Mouse (Mus musculus): ENCODE results near the gene Ccl6.

Gene Ccl6

DNA sequence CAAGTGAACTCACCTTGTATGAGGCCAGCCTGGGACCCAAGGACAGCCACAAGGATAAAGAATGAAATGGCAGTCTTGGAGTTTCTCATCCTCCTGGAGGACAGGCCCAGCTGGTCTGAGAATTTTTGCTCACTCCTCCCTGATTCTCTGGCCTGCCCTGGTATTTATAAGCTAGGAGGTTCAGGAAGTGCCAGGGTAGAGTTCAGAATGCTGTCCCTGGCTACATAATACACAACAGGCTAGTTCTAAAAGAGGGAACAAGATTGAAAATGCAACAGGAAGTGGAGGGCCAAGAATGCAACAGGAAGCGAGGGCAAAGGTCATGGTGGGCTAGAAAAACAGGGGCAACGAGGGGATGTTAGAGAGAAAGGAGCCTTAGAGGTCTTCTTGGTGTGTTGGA lies at the start of gene Ccl6:
Gene Ccl6, minus strand, starts transcription at position 235 of the 400 bp plus-strand sequence.
- in situ Hi-C loops (cut with MboI, MseI): no loop called here

- in situ Hi-C loops (cut with MboI, MseI): no loop called here
Observed at GRCm38 (mm10) chr11:83641216-83641615, 48.3 kb upstream of the Ccl6 start.

GRCm38 (mm10) chr11:83640141-83640540 lies 47.3 kb upstream of the Ccl6 start:
- in situ Hi-C loops (cut with MboI, MseI): no loop called here

GRCm38 (mm10) chr11:83639533-83639932 lies 46.6 kb upstream of the Ccl6 start:
- in situ Hi-C loops (cut with MboI, MseI): no loop called here

DNA sequence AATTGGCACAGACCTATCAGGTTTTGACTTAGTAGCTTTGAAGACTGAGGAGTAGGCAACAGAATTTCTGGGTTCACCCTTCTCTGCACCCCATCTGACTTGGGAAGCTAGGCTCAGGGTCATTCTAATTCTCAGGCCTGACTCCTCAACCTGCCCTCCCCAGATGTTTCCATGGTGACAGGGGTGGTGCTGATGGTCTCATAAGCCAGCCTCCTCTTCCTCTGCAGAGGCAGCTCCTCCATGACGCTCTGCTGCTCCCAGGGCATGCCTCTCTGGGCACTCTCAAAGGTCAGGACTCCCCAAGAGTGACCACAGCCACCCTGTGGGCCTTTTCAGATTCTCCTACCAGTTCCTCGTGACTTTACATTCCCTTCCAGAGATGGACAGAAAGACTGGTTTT lies 46.0 kb upstream of the Ccl6 start:
- in situ Hi-C loops (cut with MboI, MseI): no loop called here

- in situ Hi-C loops (cut with MboI, MseI): no loop called here
Observed at GRCm38 (mm10) chr11:83636742-83637235, 43.9 kb upstream of the Ccl6 start.

DNA sequence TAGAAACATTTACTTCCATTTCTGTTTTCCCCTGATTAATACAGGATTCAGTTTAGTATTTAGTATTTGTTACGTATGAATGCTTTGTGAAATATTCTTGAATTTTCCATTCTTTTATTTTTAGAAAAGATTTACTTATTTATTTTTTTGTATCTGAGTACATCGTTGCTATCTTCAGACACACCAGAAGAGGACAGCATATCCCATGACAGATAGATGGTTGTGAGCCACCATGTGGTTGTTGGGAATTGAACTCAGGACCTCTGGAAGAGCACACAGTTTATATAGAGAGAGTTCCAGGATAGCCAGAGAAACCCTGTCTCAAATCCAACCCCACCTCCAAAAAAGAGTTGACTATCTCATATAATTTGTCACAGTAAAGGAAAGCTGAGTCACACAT lies 42.0 kb upstream of the Ccl6 start:
- in situ Hi-C loops (cut with MboI, MseI): no loop called here

DNA sequence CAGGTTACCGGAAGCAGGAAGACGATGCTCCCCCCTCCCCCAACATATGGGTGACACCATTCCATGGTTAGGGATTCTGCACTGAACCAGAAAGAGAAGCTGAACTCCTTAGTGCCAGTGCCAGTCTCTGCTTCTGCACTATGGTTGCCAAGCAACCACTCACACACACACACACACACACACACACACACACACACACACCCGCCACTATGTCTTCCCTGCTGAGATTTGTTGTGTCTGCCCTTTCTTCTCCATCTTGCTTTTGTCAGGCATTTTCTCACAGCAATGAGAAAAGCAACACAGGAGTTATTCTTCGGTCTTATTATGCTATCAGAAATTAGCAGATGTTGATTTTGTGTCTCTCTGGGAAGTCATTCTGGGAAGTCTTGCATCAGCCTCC lies 41.5 kb upstream of the Ccl6 start:
- in situ Hi-C loops (cut with MboI, MseI): no loop called here

- in situ Hi-C loops (cut with MboI, MseI): no loop called here
Observed at GRCm38 (mm10) chr11:83632744-83633143, 39.9 kb upstream of the Ccl6 start.

DNA sequence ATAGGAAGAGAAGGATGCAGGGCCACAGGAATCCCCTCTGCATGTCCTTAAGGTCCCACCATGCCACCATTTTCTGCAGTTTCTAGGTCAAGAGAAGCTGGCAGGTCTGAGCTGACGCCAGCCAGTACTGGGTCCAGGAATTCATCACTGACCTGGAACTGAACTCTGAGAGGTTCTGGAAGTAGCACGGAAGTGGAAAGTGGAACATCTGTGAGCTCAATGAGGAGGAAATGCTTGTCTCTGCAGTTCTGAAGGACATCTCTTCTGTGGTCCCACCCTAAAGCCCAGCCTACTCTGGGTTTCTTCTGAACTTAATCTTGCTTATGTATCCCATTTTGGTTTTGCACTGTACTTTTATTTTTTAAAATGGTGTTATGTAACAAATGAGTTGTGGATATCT lies 38.2 kb upstream of the Ccl6 start:
- in situ Hi-C loops (cut with MboI, MseI): no loop called here

DNA sequence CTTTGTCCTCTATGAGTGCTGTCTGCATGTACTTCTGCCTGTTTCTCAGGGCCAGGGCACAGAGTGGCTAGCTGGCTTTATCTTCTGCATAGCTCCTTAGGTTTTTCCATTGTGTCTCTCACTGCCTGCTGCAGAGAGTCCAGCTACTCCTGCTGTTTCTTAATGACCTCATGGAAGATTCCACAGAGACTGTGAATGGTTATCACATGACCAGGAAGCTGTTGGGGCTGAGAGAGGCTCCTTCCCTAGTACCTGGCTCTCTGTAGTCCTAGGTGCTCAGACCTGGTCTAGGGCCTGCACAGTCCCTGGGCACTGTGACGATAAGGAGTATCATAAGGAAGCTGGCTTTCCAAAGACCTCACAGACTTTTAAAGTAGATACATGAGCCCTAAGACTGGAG lies 37.7 kb upstream of the Ccl6 start:
- in situ Hi-C loops (cut with MboI, MseI): no loop called here

DNA sequence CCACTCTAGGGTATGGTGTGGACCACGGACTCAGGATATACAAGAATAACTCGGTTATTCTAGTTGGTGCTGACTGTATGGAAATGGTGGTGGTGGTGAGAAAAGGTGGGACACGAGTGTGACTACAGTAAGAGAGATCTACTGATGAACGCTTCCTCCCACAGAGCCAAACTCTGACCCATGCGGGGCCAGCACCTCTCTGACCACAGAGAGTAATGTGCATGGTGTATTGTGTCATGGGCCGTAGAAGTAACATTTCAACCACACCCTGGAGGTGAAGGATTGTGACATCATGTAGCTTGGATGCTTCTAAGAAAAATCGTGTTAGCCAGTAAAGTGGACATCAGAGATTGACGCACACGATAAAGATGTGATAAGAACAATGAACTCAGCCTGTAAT lies 35.9 kb upstream of the Ccl6 start:
- in situ Hi-C loops (cut with MboI, MseI): no loop called here

DNA sequence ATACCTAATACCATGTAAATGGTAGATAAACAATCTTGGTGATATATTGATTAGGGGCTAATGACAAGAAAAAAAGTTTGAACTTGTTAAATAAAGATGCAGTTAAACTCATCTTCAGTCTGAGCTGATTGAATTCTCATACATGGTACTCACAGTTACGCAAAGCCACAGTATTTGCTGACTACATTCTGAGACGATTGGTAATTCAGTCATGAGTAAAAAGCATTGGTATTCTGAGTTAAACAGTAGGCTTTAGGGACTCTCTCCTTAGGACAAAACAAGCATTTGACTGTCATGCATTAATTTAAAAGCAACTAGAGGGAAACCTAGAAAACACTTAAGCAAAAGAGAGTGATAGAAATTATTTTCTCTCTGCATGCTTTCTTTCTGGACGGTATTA lies 30.7 kb upstream of the Ccl6 start:
- in situ Hi-C loops (cut with MboI, MseI): loop anchor here (25.0 kb wide), 1 partner anchor 1114 kb away; no protein-coding TSS in a partner anchor

- in situ Hi-C loops (cut with MboI, MseI): loop anchor here (25.0 kb wide), 1 partner anchor 1118 kb away; no protein-coding TSS in a partner anchor
Observed at GRCm38 (mm10) chr11:83619037-83619436, 26.1 kb upstream of the Ccl6 start.

DNA sequence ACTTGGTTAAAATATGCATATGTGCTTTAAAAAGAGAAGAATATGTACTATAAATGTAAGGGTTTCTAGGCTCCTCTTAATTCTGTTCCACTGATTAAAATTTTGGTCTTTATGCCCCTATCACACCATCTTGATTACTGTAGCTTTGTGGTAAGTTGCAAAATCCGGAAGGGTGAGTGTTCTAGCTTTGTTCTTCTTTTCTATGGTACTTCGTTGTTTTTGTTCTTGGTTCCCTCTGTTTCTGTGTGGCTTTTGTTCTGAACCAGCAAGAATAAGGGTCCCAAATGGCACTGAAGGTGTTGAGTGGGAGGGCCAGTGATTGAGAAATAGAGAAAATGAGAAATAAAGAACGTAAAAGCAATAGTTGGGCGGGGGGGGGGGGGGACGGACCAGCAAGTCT lies 25.4 kb upstream of the Ccl6 start:
- in situ Hi-C loops (cut with MboI, MseI): loop anchor here (25.0 kb wide), 1 partner anchor 1119 kb away; no protein-coding TSS in a partner anchor

- in situ Hi-C loops (cut with MboI, MseI): loop anchor here (25.0 kb wide), 1 partner anchor 1121 kb away; no protein-coding TSS in a partner anchor
Observed at GRCm38 (mm10) chr11:83616586-83616985, 23.7 kb upstream of the Ccl6 start.

GRCm38 (mm10) chr11:83610900-83611299 lies 18.0 kb upstream of the Ccl6 start:
- in situ Hi-C loops (cut with MboI, MseI): loop anchor here (25.0 kb wide), 1 partner anchor 1126 kb away; no protein-coding TSS in a partner anchor

GRCm38 (mm10) chr11:83606396-83606795 lies 13.5 kb upstream of the Ccl6 start:
- in situ Hi-C loops (cut with MboI, MseI): loop anchor here (25.0 kb wide), 1 partner anchor 1131 kb away; no protein-coding TSS in a partner anchor

GRCm38 (mm10) chr11:83605535-83605934 lies 12.6 kb upstream of the Ccl6 start:
- in situ Hi-C loops (cut with MboI, MseI): loop anchor here (25.0 kb wide), 1 partner anchor 1132 kb away; no protein-coding TSS in a partner anchor

DNA sequence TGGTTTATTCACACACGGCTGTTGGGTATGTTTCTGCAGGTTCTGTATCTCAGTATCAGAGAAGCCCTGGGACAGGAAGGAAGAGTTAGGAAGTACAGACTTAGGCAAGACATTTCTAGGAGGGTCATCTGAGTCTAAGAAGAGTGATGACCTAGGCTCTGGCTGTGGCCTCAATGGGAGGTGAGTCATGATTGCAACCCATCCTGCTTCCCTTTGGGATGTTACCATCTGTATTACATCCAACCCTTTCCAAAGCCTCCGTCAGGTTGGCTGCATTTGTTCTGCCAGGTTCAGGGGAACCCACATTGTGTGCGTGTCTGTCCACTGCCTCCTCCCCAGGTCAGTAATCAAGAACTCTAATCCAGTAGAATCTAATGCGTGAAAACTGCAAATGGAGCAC lies 11.8 kb upstream of the Ccl6 start:
- in situ Hi-C loops (cut with MboI, MseI): loop anchor here (25.0 kb wide), 1 partner anchor 1133 kb away; no protein-coding TSS in a partner anchor

DNA sequence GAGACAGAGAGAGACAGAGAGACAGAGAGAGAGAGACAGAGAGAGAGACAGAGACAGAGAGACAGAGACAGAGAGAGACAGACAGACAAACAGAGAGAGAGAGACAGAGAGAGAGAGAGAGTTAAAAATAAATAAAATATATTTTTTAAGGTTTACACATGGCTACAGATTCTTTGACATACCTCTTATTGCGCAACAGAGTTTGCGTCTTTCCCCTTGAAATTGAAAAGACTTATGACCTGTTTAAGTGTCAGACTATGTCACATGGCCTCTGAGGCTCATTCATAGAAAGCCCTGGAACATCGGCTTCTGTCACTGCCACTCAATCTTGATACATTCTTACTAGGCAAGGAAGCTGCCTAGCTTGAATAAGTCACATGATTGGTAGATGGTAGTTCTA lies 10.5 kb upstream of the Ccl6 start:
- in situ Hi-C loops (cut with MboI, MseI): loop anchor here (25.0 kb wide), 1 partner anchor 1134 kb away; no protein-coding TSS in a partner anchor

DNA sequence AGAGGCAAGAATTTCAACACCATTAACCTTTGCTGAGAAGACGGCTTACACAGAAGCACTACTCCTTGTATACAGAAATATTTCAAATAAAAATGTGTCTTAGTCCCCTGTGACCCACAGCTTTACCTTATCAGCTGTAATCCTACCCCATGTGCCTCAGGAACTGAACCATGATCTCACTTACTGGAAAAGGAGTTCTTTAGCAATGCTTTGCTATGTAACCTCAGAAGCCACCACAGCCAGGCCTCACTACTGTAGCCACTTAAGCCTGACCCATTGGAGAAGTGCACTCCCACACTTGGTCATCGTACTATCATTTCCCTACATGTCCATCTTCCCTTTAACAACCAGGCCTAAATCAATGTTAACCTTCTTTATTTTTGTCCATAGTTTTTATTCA lies 7.7 kb upstream of the Ccl6 start:
- in situ Hi-C loops (cut with MboI, MseI): loop anchor here (25.0 kb wide), 1 partner anchor 1137 kb away; no protein-coding TSS in a partner anchor

GRCm38 (mm10) chr11:83598991-83599390 lies 6.1 kb upstream of the Ccl6 start:
- in situ Hi-C loops (cut with MboI, MseI): no loop called here

Measured in T-helper 2 cell (primary cell).